Mouse (Mus musculus) cerebellum, postnatal 36 days (tissue): ENCODE data around the gene Wipf2.

Experiments used
- DNase-seq, 2 experiments: peaks; one replicate each; pipeline ENCODE4 v3.0.0; 2021 to 2022; ENCODE audit warnings: mixed read lengths in 2 of 2

Gene Wipf2

GRCm38 (mm10) chr11:98947969-98948569 is 84.6 kb downstream of the Wipf2 start:
- DNase-seq, result no peak

DNA sequence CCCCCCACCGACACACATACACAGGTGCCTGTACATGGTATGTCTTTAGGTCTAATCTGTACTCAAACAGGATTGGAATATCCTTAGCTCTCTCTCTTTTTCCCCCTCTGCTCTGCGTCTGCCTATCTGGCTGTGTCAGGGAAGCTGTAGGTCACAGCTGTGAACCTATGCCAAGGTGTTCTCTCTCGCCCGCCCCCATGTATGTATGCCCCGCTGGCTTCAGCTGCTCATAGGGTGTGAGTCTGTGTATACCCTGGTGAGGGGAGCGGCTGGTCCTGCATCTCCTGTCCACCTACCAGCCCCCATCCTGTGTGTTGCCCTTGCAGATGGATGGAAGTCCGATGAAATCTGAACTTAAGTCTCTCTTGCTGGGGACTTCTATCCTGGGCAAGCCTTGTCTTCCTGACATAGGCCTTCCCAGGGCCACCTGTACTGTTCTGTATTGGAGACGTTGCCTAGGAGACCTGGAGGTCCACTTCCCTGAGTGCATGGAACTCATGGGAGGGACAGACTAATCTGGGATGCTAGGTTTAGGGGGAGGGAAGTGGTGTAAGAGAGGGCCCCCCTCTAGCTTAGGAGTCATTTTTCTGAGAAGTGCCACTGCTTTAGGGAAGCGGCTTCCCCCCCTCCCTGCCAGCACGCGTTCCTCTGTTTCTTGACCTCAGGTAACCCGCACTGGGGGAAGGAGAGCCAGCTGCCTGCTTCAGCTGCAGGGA is 86.0 kb downstream of the Wipf2 start:
- DNase-seq, result no peak

DNA sequence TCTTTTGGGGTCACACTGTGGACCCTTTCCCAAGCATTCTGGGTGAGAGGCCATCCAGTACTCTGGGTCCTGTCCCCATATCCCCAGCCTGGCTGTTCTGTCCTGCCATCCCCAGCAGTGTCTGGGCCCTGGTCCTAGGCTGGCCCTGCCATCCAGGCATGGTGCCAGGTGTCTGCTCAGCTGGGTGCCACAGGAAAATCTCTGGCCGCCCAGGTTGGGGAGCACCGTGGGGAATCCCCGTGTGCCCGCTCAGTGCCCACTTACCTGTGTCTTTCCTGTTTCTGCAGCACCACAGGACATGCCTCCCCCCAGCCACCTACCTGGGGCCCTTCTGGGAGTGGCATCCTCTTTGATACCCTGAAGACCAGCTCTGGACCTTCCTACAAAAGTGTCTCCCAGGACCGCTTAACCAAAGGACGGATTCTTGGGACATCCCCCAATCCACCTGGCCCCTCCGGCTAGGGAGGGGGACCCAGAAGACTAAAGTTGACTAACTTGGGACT is 86.6 kb downstream of the Wipf2 start:
- peak; percentile 62 to 63 for DNase-seq

DNA sequence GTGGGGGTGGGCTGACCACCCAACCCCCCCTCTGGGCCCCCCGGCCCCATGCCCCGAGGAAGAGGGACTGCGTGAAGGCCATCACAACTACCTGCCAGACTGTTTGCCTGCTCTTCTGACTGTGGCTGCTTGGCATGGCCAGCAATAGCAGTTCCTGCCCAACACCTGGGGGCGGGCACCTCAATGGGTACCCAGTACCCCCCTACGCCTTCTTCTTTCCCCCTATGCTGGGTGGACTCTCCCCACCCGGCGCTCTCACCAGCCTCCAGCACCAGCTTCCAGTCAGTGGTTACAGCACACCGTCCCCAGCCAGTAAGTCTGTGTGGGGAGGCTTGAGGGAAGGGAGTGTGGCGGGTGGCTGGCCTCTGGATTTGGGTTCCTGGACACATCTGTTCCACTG is 87.0 kb downstream of the Wipf2 start:
- DNase-seq, result no peak

DNA sequence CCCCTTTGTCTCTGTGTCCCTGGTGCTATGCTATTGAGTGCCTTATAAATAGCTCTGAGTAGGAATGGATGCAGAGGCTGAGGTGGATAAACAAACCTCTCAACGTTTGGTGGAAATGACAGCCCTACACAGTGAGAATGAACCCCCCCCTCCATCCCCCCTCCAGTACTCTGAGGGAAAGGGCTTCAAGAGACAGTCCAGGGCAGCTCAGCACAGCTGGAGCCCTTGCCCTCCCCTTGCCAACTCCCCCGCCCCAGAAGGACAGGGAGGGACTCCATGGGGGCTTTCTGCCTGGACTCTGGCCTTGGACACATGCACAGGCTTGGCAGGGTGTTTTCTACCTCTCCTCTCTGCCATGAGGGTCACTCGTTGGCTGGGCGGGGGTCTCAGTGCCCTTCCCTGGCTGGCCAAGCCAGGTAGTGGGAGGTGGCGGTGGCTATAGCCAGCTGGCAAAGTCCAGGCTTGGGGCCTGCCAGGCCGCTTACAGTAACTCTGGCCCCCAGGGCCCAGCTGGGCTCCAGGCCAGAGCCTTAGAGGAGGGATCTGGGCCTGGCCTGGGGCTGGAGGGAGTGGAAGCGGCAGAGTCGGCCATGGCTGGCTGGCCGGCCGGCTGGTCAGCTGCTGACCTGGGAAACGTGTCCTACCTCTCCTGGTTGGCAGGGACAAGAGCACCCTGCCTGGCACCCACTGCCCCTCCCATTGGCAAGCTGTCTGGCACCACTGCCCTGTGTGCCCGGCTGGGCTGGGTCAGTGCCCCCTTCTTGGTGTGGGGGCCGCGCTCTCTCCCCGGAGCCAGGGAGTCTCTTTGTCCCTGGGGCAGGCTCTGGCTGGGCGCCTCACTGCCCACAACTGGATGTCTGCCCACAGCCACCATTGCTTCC is 87.8 kb downstream of the Wipf2 start:
- DNase-seq, result peak; percentile 75 to 82

GRCm38 (mm10) chr11:98952111-98952510 is 88.7 kb downstream of the Wipf2 start:
- no peak for DNase-seq

- no peak for DNase-seq
Observed at GRCm38 (mm10) chr11:98952736-98953135, 89.3 kb downstream of the Wipf2 start.

DNA sequence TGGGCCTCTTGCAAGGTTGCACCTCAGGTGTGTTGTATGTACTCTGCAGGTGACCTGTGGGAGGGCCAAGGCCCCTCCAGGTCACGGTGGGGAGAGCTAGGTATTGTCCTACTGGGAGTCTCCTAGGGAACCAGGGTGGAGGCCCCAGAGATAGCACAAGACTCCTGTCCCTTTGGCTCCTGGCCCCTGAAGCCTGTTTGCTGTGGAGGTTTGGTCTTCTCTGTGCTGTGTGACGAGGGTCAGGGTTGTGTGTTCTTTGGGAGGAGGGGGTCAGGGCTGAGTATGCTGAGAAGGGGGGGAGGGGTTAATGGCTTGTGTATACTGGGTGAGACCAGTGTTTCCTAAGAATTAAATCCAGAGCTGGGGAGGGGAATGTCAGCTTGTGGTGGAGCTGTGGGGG is 89.9 kb downstream of the Wipf2 start:
- no peak for DNase-seq

DNA sequence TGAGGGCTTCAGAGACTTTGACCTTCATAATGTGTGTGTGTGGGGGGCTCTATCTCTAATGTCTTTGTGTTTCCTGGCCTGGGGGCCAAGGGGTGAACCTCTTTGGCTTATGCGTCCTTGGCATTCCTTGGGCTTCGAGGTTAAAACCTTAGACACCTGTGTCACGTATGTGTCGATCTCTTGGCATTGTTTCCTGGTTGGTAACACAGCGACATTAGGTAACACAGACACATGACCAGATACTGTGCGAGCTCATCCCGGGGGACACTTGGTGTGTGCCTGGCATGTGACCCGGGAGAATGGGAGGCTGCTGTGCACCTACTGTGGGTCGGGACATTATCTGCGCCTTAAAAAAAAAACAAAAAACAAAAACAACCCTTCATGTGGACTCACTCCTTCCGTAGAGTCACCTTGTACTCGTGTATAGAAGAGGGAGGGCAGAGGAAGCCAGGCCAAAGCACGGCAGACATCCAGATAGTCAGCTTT is 90.4 kb downstream of the Wipf2 start:
- DNase-seq, result no peak

DNA sequence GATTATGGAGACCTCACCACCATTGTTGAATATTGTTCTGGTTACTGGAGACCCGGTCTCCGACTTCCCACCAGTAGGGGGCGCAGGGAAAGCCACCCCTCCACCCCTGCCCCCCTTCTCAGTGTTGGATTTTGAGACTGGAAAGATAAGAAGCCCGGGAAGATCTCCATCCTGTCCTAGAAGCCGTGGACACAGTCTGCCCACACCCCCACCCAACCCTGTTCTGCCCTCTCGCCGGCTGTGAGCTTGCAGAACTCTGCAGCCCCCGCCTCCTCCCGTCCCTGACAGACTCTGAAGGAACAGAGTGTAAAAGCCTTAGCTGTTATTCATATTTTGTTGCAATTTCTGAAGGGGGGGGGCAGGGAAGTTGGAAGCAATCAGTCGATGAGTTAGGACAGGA is 90.9 kb downstream of the Wipf2 start:
- DNase-seq, result peak; percentile 61 to 72
